Mouse (Mus musculus): ENCODE data around the gene Bmp10. TPM values are rescaled to one million over a fixed set of nuclear protein-coding genes. Genes with fewer than 3 reads are reported as not detected.

Bmp10 gene
- polyA plus RNA-seq (2016; fragmentation: Nextera tagmentation; extraction: Ambion mirVana) = not detected in 2 replicates

DNA sequence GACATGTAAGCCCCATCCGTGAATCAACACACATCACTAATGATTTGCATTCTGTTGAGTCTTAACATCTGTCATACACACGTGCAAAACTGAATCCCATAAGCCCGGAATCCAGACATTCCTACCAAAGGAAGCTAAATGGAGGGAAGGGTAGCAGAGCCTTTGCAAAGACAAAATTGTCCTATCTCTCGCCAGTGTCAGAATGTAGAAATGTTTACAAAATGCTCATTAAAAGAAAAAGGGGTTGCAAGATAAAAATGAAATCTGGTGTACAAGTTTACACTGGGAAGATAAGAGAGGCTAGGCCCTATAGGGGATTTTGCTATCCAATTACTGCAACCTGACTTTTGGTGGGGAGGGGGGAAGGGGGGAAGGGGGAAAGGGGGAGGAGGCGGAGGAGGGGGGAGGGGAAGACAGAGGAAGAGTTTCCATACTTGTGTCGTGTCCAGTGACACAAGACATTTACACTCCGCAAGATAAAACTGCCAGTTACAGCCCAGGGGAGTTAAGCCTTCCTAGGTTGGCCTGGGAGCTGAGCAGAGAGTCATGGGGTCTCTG lies at the start of gene Bmp10:
Gene Bmp10, plus strand, starts transcription at position 508 of the 558 bp plus-strand sequence.
- no peaks in the 10 kb centered on the region for H3K36me3 ChIP-seq
- ATAC-seq (ENCODE audit: low FRiP score, low read depth) = no peak
- H3K4me1 ChIP-seq = no peaks in the 10 kb centered on the region
- H3K9me3 ChIP-seq = no peaks in the 10 kb centered on the region
- 77% methylated on average over 6 of the region's 7 CpGs for WGBS
- no peaks in the 10 kb centered on the region for H3K27me3 ChIP-seq
- H3K27ac ChIP-seq (replicated peaks) = no peak within 1 kb of the TSS
- no peak within 1 kb of the TSS for H3K4me2 ChIP-seq (replicated peaks)
- no peak within 1 kb of the TSS for H3K9ac ChIP-seq (replicated peaks)
- no peak within 1 kb of the TSS for H3K4me3 ChIP-seq

DNA sequence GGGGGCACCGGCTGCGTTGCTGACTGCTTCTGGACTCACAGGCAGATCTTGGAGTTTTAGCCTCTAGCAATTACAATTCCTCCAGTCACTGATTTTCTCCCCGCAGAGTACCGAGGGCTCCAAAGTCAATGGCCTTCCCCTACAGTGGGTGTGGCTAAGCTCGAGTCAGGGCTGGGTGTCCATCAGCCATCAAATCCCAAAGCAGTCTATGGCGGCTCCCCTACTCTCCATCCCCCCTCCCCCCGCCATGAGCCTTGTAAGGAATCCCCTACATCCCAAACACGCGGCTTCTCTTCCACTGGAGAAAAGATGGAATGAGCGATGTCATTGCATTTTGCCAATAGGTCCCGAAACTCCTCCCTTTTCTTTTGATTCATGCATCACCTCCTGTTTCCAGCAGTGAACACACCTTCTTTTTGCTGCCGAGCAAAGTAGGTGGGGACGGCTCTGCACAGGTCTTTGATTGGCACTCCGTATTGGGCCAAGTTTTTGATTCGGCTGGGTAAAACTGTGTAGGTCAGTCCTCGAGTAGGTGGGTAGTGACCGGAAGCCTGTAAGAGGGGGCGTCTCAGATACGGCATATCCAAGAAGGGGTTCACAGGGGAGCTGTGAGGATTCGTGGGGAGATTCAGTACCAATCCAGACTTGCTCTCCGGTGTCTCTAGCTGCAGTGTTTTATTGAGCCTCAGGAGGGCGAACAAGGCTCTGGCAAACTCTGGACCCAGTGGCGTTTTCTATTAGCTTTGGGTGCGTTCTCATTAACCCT lies 44.7 kb upstream of the Bmp10 start:
- peak overlapping the region; percentile 33 for H3K4me3 ChIP-seq
- H3K36me3 ChIP-seq = no peaks in the 10 kb centered on the region
- peaks cover 30% of the 10 kb centered on the region for H3K27me3 ChIP-seq
- 0 out of 2 replicates have a peak overlapping the region, but pooled peaks have one; percentile 25 for H3K9ac ChIP-seq (replicated peaks)
- peak overlapping the region; percentile 55 for H3K4me2 ChIP-seq (replicated peaks)
- no peak overlapping the region for H3K27ac ChIP-seq (replicated peaks)
- no peaks in the 10 kb centered on the region for H3K9me3 ChIP-seq
- ATAC-seq (ENCODE audit: low FRiP score, low read depth) = 0 out of 2 replicates have a peak, but pooled peaks have one; percentile 47
- H3K4me1 ChIP-seq = peaks cover 13% of the 10 kb centered on the region; the same call in 1 of the 2 replicates
- WGBS = 11% methylated on average over 24 of the region's 24 CpGs

DNA sequence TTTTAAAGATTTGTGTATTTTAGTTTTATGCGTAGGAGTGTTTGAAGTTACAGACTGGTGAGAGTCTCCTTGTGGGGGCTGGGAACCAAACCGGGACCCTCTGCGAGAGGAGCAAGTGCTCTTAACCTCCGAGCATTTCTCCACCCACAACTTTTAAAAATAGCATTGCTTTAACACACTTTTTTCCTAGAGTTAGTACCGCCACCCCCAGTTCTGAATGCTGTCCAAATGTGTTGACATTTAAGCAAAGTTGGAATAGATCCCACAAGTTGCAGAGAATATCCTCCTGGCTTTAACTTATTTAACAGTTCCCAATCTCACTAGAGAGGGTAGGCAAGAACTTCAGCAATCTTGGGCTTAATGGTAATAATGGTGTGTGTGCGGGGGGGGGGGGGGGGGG lies 44.0 kb upstream of the Bmp10 start:
- no peak for ATAC-seq (ENCODE audit: low FRiP score, low read depth)
- Histone ChIP-seq H3K9ac (replicated peaks) (no peak overlapping the region), H3K4me2 (replicated peaks) (no peak overlapping the region), H3K4me3 (no peak overlapping the region), H3K27me3 (peaks cover 30% of the 10 kb centered on the region), H3K4me1 (peaks cover 20% of the 10 kb centered on the region; the same call in 1 of the 2 replicates), H3K9me3 (no peaks in the 10 kb centered on the region), H3K27ac (replicated peaks) (no peak overlapping the region), H3K36me3 (no peaks in the 10 kb centered on the region)
- 67% methylated on average over 6 of the region's 6 CpGs for WGBS

DNA sequence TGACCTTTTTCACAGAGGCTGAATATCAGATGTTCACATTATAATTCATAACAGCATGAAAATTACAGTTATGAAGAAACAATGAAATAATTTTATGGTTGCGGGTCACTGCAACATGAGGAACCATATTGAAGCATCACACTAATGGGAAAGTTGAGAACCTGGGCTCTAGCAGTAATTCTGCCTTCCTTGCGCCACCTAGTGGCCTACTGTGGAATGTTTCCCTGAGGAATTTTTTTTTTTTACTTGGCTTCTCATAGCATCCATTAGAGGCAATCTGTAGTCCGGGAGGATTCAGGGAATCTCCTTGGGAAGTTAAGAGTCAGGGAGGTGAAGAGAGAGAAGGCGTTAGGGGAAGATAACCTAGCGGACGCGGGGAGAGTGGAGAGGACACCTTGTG lies 42.6 kb upstream of the Bmp10 start:
- H3K27ac ChIP-seq (replicated peaks) = no peak overlapping the region
- H3K4me2 ChIP-seq (replicated peaks) = no peak overlapping the region
- H3K4me1 ChIP-seq = peaks cover 20% of the 10 kb centered on the region; the same call in 1 of the 2 replicates
- H3K36me3 ChIP-seq = no peaks in the 10 kb centered on the region
- no peak overlapping the region for H3K9ac ChIP-seq (replicated peaks)
- H3K4me3 ChIP-seq = no peak overlapping the region
- WGBS = 16% methylated on average over 7 of the region's 7 CpGs
- H3K9me3 ChIP-seq = no peaks in the 10 kb centered on the region
- peaks cover 30% of the 10 kb centered on the region for H3K27me3 ChIP-seq
- ATAC-seq (ENCODE audit: low FRiP score, low read depth) = no peak

DNA sequence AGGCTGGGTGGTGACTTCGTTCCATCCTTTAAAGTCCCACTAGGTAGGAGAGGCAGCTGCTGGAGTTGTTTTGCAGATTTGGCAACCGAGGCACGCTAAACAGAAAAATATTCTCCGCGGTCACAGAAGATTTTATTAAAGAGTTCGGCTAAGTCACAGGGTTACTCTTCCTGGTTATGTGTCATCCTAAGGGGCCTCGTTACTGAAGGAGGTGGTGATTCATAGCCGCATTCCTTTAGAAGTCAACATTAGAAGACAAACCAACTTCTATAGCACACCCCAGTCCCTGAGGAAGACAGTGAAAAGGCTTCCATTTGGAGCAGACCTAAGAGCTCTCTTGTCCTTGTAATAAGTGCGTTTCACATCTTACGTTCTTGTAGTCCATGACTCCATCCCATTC lies 42.1 kb upstream of the Bmp10 start:
- H3K27me3 ChIP-seq = peaks cover 30% of the 10 kb centered on the region
- no peak for ATAC-seq (ENCODE audit: low FRiP score, low read depth)
- H3K9ac ChIP-seq (replicated peaks) = no peak overlapping the region
- no peaks in the 10 kb centered on the region for H3K36me3 ChIP-seq
- WGBS = 89% methylated on average over 10 of the region's 10 CpGs
- no peaks in the 10 kb centered on the region for H3K9me3 ChIP-seq
- no peak overlapping the region for H3K27ac ChIP-seq (replicated peaks)
- no peak overlapping the region for H3K4me3 ChIP-seq
- no peak overlapping the region for H3K4me2 ChIP-seq (replicated peaks)
- peaks cover 20% of the 10 kb centered on the region; the same call in 1 of the 2 replicates for H3K4me1 ChIP-seq

DNA sequence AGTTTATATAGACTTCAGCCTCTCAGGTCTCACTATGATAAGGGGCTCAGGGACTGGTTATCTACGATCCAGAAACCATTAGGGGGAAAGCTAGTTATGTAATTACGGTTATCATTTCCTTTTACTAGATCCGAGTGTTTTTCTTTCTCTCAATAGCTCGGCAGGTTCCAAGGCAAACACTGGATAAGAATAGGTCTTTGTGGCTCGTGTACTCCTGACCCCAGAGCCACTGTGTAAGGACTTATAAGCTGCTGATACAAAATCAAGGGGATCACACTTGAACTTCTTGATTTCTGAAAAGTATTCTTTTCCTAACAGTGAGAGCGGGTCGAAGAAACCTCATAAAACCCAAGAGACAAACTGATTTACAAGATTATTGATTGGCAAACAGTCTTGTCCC lies 39.9 kb upstream of the Bmp10 start, which contains the start of gene Gkn3:
Gene Gkn3, minus strand, starts transcription at position 59 of the 400 bp plus-strand sequence.
- 57% methylated on average over 7 of the region's 7 CpGs for WGBS
- Histone ChIP-seq H3K4me2 (replicated peaks) (no peak within 1 kb of the TSS), H3K9me3 (no peaks in the 10 kb centered on the region), H3K4me3 (no peak within 1 kb of the TSS), H3K36me3 (no peaks in the 10 kb centered on the region), H3K9ac (replicated peaks) (no peak within 1 kb of the TSS), H3K27ac (replicated peaks) (no peak within 1 kb of the TSS), H3K27me3 (peaks cover 15% of the 10 kb centered on the region; the same call in 1 of the 2 replicates), H3K4me1 (peaks cover 23% of the 10 kb centered on the region)
- no peak for ATAC-seq (ENCODE audit: low FRiP score, low read depth)

DNA sequence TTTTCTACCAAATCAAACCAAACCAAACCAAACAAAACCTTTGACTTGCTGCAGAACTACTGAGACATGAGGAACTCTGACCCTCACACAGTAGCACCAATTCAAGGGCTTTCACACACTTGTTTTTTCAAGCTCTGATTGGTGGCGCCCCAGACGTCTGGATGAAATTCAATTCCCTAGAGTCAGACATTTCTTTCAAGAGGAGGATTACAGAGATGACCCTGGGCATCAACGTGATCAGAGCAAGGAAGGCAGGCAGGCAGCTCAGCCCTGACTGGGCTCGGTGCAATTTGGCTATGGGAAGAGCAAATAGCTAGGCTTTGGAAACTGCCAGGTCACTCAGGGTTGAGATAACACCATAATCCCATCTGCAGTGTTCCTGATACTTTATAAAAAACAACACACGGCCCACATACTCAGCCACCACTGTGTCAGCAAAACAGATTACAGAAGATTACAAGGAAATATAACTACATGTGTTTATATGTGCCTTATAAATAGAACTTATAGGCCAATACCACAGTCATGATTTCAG lies 39.3 kb upstream of the Bmp10 start:
- H3K9ac ChIP-seq (replicated peaks) = no peak overlapping the region
- no peak overlapping the region for H3K4me2 ChIP-seq (replicated peaks)
- H3K4me3 ChIP-seq = no peak overlapping the region
- peaks cover 14% of the 10 kb centered on the region; the same call in 1 of the 2 replicates for H3K27me3 ChIP-seq
- no peak for ATAC-seq (ENCODE audit: low FRiP score, low read depth)
- peaks cover 18% of the 10 kb centered on the region for H3K4me1 ChIP-seq
- 27% methylated on average over 5 of the region's 5 CpGs for WGBS
- no peak overlapping the region for H3K27ac ChIP-seq (replicated peaks)
- no peaks in the 10 kb centered on the region for H3K9me3 ChIP-seq
- no peaks in the 10 kb centered on the region for H3K36me3 ChIP-seq

DNA sequence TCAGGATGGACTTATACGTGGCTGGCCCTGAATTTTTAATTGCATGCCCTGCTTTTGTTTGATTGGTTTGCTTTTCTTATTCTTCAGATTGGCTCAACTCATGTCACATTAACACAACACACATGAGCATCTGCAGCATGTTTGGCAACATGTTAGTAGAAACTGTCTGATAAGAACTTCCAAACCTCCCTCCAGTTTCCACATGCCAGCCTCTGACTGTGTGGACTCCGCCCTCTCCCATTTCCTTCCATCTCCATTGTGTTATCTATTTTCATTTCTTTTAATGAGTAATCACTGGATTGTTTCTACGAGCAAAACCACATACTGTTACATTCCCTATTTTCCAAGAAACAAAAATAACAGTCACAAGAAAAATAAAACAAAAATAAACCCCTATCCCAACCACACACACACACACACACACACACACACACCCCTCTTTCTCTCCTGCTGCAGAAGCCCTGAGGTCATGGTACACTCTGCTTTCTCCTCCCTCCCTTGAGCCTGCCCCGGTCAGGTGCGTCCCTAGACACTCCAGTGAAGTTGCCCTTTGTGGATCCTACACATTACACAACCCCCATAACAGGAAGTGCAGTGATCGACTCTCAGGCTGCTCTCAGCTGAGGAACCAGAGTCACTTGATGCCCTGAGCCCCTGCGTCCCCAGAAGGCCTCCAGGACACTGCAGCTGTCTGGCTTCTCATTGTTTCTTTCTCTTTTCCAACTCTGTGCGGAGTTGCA lies 35.2 kb upstream of the Bmp10 start:
- Histone ChIP-seq H3K27me3 (no peaks in the 10 kb centered on the region), H3K4me1 (peaks cover 10% of the 10 kb centered on the region), H3K4me2 (replicated peaks) (no peak overlapping the region), H3K9ac (replicated peaks) (no peak overlapping the region), H3K36me3 (no peaks in the 10 kb centered on the region), H3K27ac (replicated peaks) (no peak overlapping the region), H3K4me3 (no peak overlapping the region), H3K9me3 (no peaks in the 10 kb centered on the region)
- 74% methylated on average over 8 of the region's 8 CpGs for WGBS
- no peak for ATAC-seq (ENCODE audit: low FRiP score, low read depth)

DNA sequence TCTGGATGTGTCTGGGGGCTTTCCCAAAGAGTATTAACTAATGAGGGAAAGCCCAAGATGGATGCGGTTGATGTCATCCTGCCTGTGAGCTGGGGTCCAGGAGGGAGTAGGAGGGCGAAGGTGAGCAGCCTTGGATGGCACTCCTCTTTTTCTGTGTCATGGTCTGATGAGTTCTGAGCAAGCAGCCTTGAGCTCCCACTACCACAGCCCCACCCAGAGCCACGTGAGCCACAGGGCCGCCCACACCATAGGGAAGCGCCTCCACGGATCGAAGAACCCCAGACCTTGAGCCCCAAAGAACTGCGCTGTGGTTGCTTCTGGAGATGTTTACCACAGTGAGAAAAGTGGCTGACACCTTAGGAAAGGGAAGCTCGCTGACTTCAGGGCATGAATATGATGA lies 34.0 kb upstream of the Bmp10 start:
- no peaks in the 10 kb centered on the region for H3K9me3 ChIP-seq
- H3K4me3 ChIP-seq = no peak overlapping the region
- 88% methylated on average over 9 of the region's 9 CpGs for WGBS
- no peak for ATAC-seq (ENCODE audit: low FRiP score, low read depth)
- peaks cover 3% of the 10 kb centered on the region for H3K4me1 ChIP-seq
- H3K4me2 ChIP-seq (replicated peaks) = no peak overlapping the region
- no peak overlapping the region for H3K9ac ChIP-seq (replicated peaks)
- no peaks in the 10 kb centered on the region for H3K27me3 ChIP-seq
- no peak overlapping the region for H3K27ac ChIP-seq (replicated peaks)
- no peaks in the 10 kb centered on the region for H3K36me3 ChIP-seq

DNA sequence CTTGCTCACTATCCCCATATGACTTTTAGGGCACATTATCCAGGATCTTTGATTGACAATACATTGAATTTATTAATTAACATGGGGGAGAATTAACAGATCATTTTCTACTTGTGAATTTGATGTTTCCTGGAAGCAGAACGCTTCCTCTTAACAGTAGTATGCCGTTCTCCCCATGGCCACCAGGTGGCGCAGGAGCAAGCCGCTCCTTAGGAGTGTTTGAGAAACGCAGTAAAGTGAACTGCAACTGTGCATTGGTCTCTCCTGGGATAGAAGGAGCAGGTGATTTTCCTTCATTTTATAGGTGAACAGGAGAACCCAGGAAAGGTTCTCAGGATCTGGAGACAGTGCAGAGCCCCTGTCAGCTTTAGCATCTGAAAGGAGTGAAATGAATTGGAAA lies 29.7 kb upstream of the Bmp10 start:
- ATAC-seq (ENCODE audit: low FRiP score, low read depth) = no peak
- Histone ChIP-seq H3K4me1 (no peaks in the 10 kb centered on the region), H3K4me3 (no peak overlapping the region), H3K36me3 (no peaks in the 10 kb centered on the region), H3K9ac (replicated peaks) (no peak overlapping the region), H3K27ac (replicated peaks) (no peak overlapping the region), H3K4me2 (replicated peaks) (no peak overlapping the region), H3K27me3 (no peaks in the 10 kb centered on the region), H3K9me3 (no peaks in the 10 kb centered on the region)
- WGBS = 3% methylated on average over 5 of the region's 5 CpGs

DNA sequence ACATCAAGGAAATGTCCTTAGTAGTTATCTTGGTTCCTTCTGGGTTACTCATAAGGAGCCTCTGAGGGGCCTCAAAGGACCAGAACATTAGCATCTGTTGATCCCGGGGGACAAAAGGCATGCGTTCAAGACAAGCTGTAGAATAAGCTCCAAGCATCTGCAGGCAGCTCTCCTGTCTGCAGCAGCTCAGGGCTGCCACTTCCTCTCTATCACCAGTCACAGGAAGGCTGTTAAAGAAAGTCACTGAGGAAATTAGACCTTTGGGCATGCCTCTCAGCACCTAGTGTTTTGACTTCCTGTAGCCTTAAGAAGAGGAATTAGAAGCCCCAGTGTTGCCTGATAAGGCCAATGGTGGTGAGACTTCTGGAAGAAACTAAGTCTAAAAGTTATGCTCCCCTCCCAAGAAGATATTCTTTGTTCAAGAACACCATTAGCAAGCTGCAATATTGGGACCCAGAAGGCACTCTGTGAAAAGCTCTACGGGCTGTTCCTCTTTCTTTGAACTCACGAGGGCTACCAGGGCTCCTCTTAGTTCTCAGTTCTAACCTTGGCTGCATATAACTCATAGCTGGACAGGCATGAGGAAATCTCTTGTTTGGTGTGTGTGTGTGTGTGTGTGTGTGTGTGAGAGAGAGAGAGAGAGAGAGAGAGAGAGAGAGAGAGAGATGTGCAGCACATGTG lies 28.8 kb upstream of the Bmp10 start:
- no peaks in the 10 kb centered on the region for H3K27me3 ChIP-seq
- 53% methylated on average over 4 of the region's 4 CpGs for WGBS

More for the DNA sequence above, 28.8 kb upstream of the Bmp10 start:
- Histone ChIP-seq H3K9me3 (no peaks in the 10 kb centered on the region), H3K27ac (replicated peaks) (no peak overlapping the region), H3K4me1 (no peaks in the 10 kb centered on the region), H3K4me3 (no peak overlapping the region), H3K4me2 (replicated peaks) (no peak overlapping the region), H3K36me3 (no peaks in the 10 kb centered on the region), H3K9ac (replicated peaks) (no peak overlapping the region)
- no peak for ATAC-seq (ENCODE audit: low FRiP score, low read depth)

Measured in midbrain, embryonic 12.5 days (tissue).